ENCODE assay signal across 15 mouse cellular contexts in the genomic region with DNA sequence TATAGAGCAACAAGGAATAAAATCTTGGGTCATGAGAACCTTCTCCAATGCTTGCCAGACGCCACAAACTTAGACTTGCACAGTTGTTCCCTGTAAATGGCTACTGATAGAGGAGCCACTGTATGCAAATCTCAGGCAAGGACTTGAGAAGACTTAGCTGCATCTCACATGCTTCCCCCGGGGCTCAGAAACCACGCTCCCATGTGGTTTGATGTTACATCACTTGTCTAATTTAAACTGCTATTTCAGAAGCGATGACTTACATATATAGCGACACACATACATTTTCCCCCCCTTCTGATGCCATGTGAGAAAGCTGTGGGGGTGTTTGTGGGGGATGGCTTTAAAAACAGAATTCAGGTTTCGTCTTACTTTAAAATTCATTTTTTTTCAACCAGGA. TPM values are rescaled to one million over a fixed set of nuclear protein-coding genes. Genes with fewer than 3 reads are reported as not detected.
DNase-seq lines count a peak whose midpoint lies in the region; ATAC-seq and TF ChIP-seq lines count a peak whose summit lies in the region.
"Had no signal": no experiment of that assay in that cellular context is flagged by ENCODE, and none has a peak within 500 bp of the region (broad histone marks: within the 10 kb centered on the region; RNA-seq: fewer than 3 reads in every experiment).

No protein-coding gene starts in this region.

- no peak for TF ChIP-seq RAD21 in CH12.LX (IDR thresholded peaks at IDR 0.05; ENCODE audit: low read depth, low read length)

- TF ChIP-seq EP300 in CH12.LX (IDR thresholded peaks at IDR 0.05; ENCODE audit: low read length), result peak; percentile 69

- WGBS in liver, embryonic 16.5 days (ENCODE audit: insufficient replicate concordance), result 40% methylated on average over 6 of the region's 6 CpGs
- WGBS in liver, embryonic 12.5 days (ENCODE audit: insufficient replicate concordance), result 52% methylated on average over 6 of the region's 6 CpGs

- H3K4me1 ChIP-seq in liver, embryonic 16.5 days (ENCODE audit: control insufficient read depth, low read depth, low read length), result peaks cover 10% of the 10 kb centered on the region
- peaks cover 22% of the 10 kb centered on the region for H3K4me1 ChIP-seq in liver, embryonic 12.5 days
- H3K4me1 ChIP-seq in CH12.LX (ENCODE audit: control insufficient read depth in 1 of 2, insufficient read depth in 2 of 2), result peaks cover 16 to 30% of the 10 kb centered on the region in 2 experiments

- no peak for TF ChIP-seq POLR2A in CH12.LX (IDR thresholded peaks at IDR 0.05; ENCODE audit: low read depth, low read length)

- H3K27ac ChIP-seq in liver, embryonic 16.5 days (ENCODE audit: low read length), result peak overlapping the region; percentile 26; the same call in 1 of the 2 replicates
- no peak overlapping the region for H3K27ac ChIP-seq in liver, embryonic 12.5 days
- no peak overlapping the region for H3K27ac ChIP-seq in CH12.LX (ENCODE audit: insufficient read depth, low read depth)
- H3K27ac ChIP-seq: embryonic facial prominence, embryonic 13.5 days; forebrain, embryonic 15.5 days; liver, embryonic 13.5 days had no signal

- no peaks in the 10 kb centered on the region for H3K36me3 ChIP-seq in liver, embryonic 16.5 days (ENCODE audit: control insufficient read depth, insufficient read depth)
- no peaks in the 10 kb centered on the region for H3K36me3 ChIP-seq in liver, embryonic 12.5 days
- H3K36me3 ChIP-seq in CH12.LX (replicated peaks in 1 of 2; ENCODE audit: control insufficient read depth in 1 of 2, insufficient read depth in 1 of 2, low read length in 1 of 2), result peaks cover 0 to 1% of the 10 kb centered on the region in 2 experiments
- H3K36me3 ChIP-seq: embryonic facial prominence, embryonic 13.5 days; forebrain, embryonic 15.5 days; liver, embryonic 13.5 days had no signal

- in situ Hi-C loops in CH12.LX (cut with MboI; ENCODE audit: low pct_ligation_motif_present, low pct_unique_long_range_greater_than_20kb, low sequenced_read_pairs), result loop anchor here (5.0 kb wide), 1 partner anchor 37 kb away; no protein-coding TSS in a partner anchor

- H3K79me2 ChIP-seq in CH12.LX (replicated peaks; ENCODE audit: control insufficient read depth, extremely low read depth, insufficient read depth, poor library complexity, severe bottlenecking), result peaks cover 31% of the 10 kb centered on the region

- dilution Hi-C loops in CH12.LX (cut with MboI; ENCODE audit: extremely low pct_ligation_motif_present, extremely low pct_unique_long_range_greater_than_20kb, low sequenced_read_pairs), result no loop called here

- no peak overlapping the region for H3K4me3 ChIP-seq in liver, embryonic 16.5 days (ENCODE audit: low read depth, low read length)
- no peak overlapping the region for H3K4me3 ChIP-seq in liver, embryonic 12.5 days
- H3K4me3 ChIP-seq in CH12.LX (replicated peaks in 1 of 3; ENCODE audit: low read depth in 2 of 3, low read length in 2 of 3, poor library complexity in 1 of 3), result no peak overlapping the region
- H3K4me3 ChIP-seq: embryonic facial prominence, embryonic 13.5 days; forebrain, embryonic 15.5 days; liver, embryonic 13.5 days; megakaryocyte, embryonic 14.5 days had no signal

- H3K27me3 ChIP-seq in liver, embryonic 16.5 days (ENCODE audit: control insufficient read depth, insufficient read depth, low read depth, low read length), result peaks cover 13% of the 10 kb centered on the region
- H3K27me3 ChIP-seq in liver, embryonic 12.5 days (replicated peaks), result peaks cover 23% of the 10 kb centered on the region
- peaks cover 3% of the 10 kb centered on the region for H3K27me3 ChIP-seq in CH12.LX (replicated peaks)
- H3K27me3 ChIP-seq: forebrain, embryonic 15.5 days had no signal

- ATAC-seq in liver, embryonic 16.5 days (ENCODE audit: low read depth), result no peak
- no peak for ATAC-seq in liver, embryonic 12.5 days
- peak; percentile 25 for ATAC-seq in monocyte, adult 5-6 weeks (replicated peaks; ENCODE audit: insufficient number of reproducible peaks, low FRiP score, low TSS enrichment, poor library complexity, severe bottlenecking)
- ATAC-seq: forebrain, embryonic 15.5 days had no signal

- H3K9ac ChIP-seq in liver, embryonic 16.5 days (ENCODE audit: low read depth, low read length), result no peak overlapping the region
- no peak overlapping the region for H3K9ac ChIP-seq in liver, embryonic 12.5 days
- H3K9ac ChIP-seq in CH12.LX (ENCODE audit: insufficient read depth, low read depth), result no peak overlapping the region
- H3K9ac ChIP-seq: embryonic facial prominence, embryonic 13.5 days; forebrain, embryonic 15.5 days; liver, embryonic 13.5 days had no signal

- no peak overlapping the region for H3K4me2 ChIP-seq in liver, embryonic 16.5 days (ENCODE audit: low read depth, low read length)
- H3K4me2 ChIP-seq in liver, embryonic 12.5 days, result no peak overlapping the region
- H3K4me2 ChIP-seq in CH12.LX (ENCODE audit: insufficient read depth, low read depth, poor library complexity, severe bottlenecking), result 0 out of 2 replicates have a peak overlapping the region, but pooled peaks have one; percentile 8
- H3K4me2 ChIP-seq: embryonic facial prominence, embryonic 13.5 days; forebrain, embryonic 15.5 days; liver, embryonic 13.5 days had no signal

- no peaks in the 10 kb centered on the region for H3K9me3 ChIP-seq in liver, embryonic 16.5 days (replicated peaks; ENCODE audit: control insufficient read depth, low read length)
- no peaks in the 10 kb centered on the region for H3K9me3 ChIP-seq in liver, embryonic 12.5 days (replicated peaks)
- H3K9me3 ChIP-seq in CH12.LX (replicated peaks; ENCODE audit: low read length), result peaks cover 6% of the 10 kb centered on the region
- H3K9me3 ChIP-seq: embryonic facial prominence, embryonic 13.5 days; forebrain, embryonic 15.5 days; liver, embryonic 13.5 days; megakaryocyte, embryonic 14.5 days had no signal

- DNase-seq in CH12.LX (ENCODE audit: extremely low read depth), result peak; percentile 91
- DNase-seq in frontal cortex, postnatal 36 days (ENCODE audit: low spot score in 2 of 2), result peak; percentile 51 to 84
- DNase-seq in ovary, postnatal 14 days (ENCODE audit: low spot score), result no peak
- DNase-seq in embryo, embryonic 11 days, result no peak
- no peak for DNase-seq in adrenal gland, adult 2 months
- DNase-seq: heart, postnatal 14 days; liver, embryonic 13.5 days; retina, postnatal 1 day; thymus, adult 2 months had no signal

- no peak for TF ChIP-seq CTCF in CH12.LX (conservative IDR thresholded peaks at IDR 0.05 in 1 of 2, IDR thresholded peaks at IDR 0.05 in 1 of 2; ENCODE audit: low read depth in 2 of 2, low read length in 2 of 2)

TF ChIP-seq in CH12.LX, 34 proteins besides CTCF, POLR2A, EP300 and RAD21:
- TF ChIP-seq ELF1 (IDR thresholded peaks at IDR 0.05; ENCODE audit: low read depth, low read length), result no peak
- TF ChIP-seq MAX (IDR thresholded peaks at IDR 0.05; ENCODE audit: low read length), result peak; percentile 83
- TF ChIP-seq JUN (IDR thresholded peaks at IDR 0.05; ENCODE audit: insufficient read depth, low read depth, low read length), result peak; percentile 78
- TF ChIP-seq IRF4 (IDR thresholded peaks at IDR 0.05; ENCODE audit: low read depth, low read length), result peak; percentile 65; the same call in 1 of the 2 replicates
- TF ChIP-seq HCFC1 (IDR thresholded peaks at IDR 0.05; ENCODE audit: low read depth, low read length), result 0 out of 2 replicates have a peak, but pooled peaks have one; percentile 15
- no peak for TF ChIP-seq USF2 (conservative IDR thresholded peaks at IDR 0.05; ENCODE audit: low read depth, low read length)
- no peak for TF ChIP-seq MAZ (IDR thresholded peaks at IDR 0.05; ENCODE audit: low read depth, low read length)
- 0 out of 2 replicates have a peak, but pooled peaks have one; percentile 57 for TF ChIP-seq KAT2A (IDR thresholded peaks at IDR 0.05; ENCODE audit: insufficient replicate concordance, low read length)
- TF ChIP-seq JUND (conservative IDR thresholded peaks at IDR 0.05; ENCODE audit: low read depth, low read length), result peak; percentile 76; the same call in 1 of the 2 replicates
- no peak for TF ChIP-seq POLR2AphosphoS2 (IDR thresholded peaks at IDR 0.05; ENCODE audit: low read depth, low read length)
- no peak for TF ChIP-seq GABPA (IDR thresholded peaks at IDR 0.05; ENCODE audit: insufficient replicate concordance, low read depth, low read length)
- peak; percentile 90 for TF ChIP-seq ETS1 (conservative IDR thresholded peaks at IDR 0.05; ENCODE audit: low read depth, low read length)
- TF ChIP-seq PAX5 (IDR thresholded peaks at IDR 0.05; ENCODE audit: low read length), result no peak
- peak; percentile 37; the same call in 1 of the 2 replicates for TF ChIP-seq CHD2 (IDR thresholded peaks at IDR 0.05; ENCODE audit: low read length)
- peak; percentile 95 for TF ChIP-seq MYC (IDR thresholded peaks at IDR 0.05; ENCODE audit: low read depth, low read length)
- no peak for TF ChIP-seq CHD1 (IDR thresholded peaks at IDR 0.05; ENCODE audit: low read depth, low read length)
- TF ChIP-seq MEF2A (IDR thresholded peaks at IDR 0.05; ENCODE audit: borderline replicate concordance, low read depth, low read length), result peak; percentile 97
- no peak for TF ChIP-seq ZNF384 (IDR thresholded peaks at IDR 0.05; ENCODE audit: low read depth, low read length)
- TF ChIP-seq SMC3 (IDR thresholded peaks at IDR 0.05; ENCODE audit: low read depth, low read length), result no peak
- TF ChIP-seq NELFE (IDR thresholded peaks at IDR 0.05; ENCODE audit: low read depth, low read length), result no peak
- TF ChIP-seq BHLHE40 (IDR thresholded peaks at IDR 0.05; ENCODE audit: low read depth, low read length), result peak; percentile 93
- no peak; the same call in 1 of the 2 replicates for TF ChIP-seq RCOR1 (conservative IDR thresholded peaks at IDR 0.05; ENCODE audit: low read depth, low read length)
- peak; percentile 46 for TF ChIP-seq SIN3A (IDR thresholded peaks at IDR 0.05; ENCODE audit: low read length)
- 0 out of 2 replicates have a peak, but pooled peaks have one; percentile 37 for TF ChIP-seq MAFK (IDR thresholded peaks at IDR 0.05; ENCODE audit: insufficient replicate concordance, low read length)
- TF ChIP-seq MXI1 (IDR thresholded peaks at IDR 0.05; ENCODE audit: low read depth, low read length), result peak; percentile 38; the same call in 1 of the 2 replicates
TF ChIP-seq in CH12.LX: peak in this region for 14.

RNA-seq across cellular contexts. Expression of a gene that starts 1.2 kb away (rescaled TPM):
- 4.6 and 5.7 TPM in 2 replicates for polyA plus RNA-seq in liver, embryonic 16.5 days (2015; fragmentation: Nextera tagmentation; extraction: Ambion mirVana)
- polyA plus RNA-seq in liver, embryonic 12.5 days (2016; fragmentation: Nextera tagmentation; extraction: Ambion mirVana), result 4.9 TPM in 2 replicates
- 77.6 and 97.6 TPM in 2 replicates for total RNA-seq in CH12.LX (2012; rRNA removed)
- total RNA-seq in CH12.LX (2014; rRNA removed), result 36.1 and 40.7 TPM in 2 replicates
- 161 and 194 TPM in 2 replicates for polyA plus RNA-seq in CH12.LX (2012; ENCODE audit: insufficient read length, low read depth)
- total RNA-seq in monocyte, adult 5-6 weeks (2017), result 120 to 188 TPM (median 136 TPM) in 3 replicates
- 10 to 100 TPM; 68.1 to 95.2 TPM for total RNA-seq in adrenal gland, adult 2 months (2021)
- polyA plus RNA-seq in adrenal gland, adult 2 months (2012; rRNA removed), result 24.4 and 34.7 TPM in 2 replicates

Comparison
In these comparisons a context has a peak if more than half of its experiments do, and no peak if none do; other contexts are left out.
1. DNase-seq: peak in CH12.LX (single experiment) and frontal cortex, postnatal 36 days (2 of 2); none in ovary, postnatal 14 days (single experiment), embryo, embryonic 11 days (single experiment) and adrenal gland, adult 2 months (single experiment).